Mouse (Mus musculus) lung, postnatal 0 days (tissue): ENCODE measurements at regions not wholly inside any gene's neighbourhood (a gene's known extent, or its start where the extent isn't known, plus 50 kb on each side); places are given as distances from the start of the nearest gene placed in this dataset.

ENCODE experiments used
- ATAC-seq: fragments of 200-750 bp; cut with Nextera tagmentation; 2 replicates; pipeline ENCODE4 v1.8.0; 2017; ENCODE audit warnings: moderate library complexity
- DNase-seq: peaks from one replicate; pipeline ENCODE4 v3.0.0-alpha.2; 2016; ENCODE audit warnings: low spot score
- H3K27ac ChIP-seq: fragments of 300-500 bp; sonication (generic); 2 replicates; pipeline ENCODE4 v1.5.1; 2014; ENCODE audit warnings: antibody characterized with exemption, mild to moderate bottlenecking, low read length, mixed read lengths
- H3K27me3 ChIP-seq: fragments of 300-500 bp; sonication (generic); replicated peaks from 2 replicates; pipeline ENCODE4 v1.6.1; 2014; ENCODE audit warnings: low read length, mixed read lengths; ENCODE audit not compliant: insufficient read depth
- H3K36me3 ChIP-seq: fragments of 300-500 bp; sonication (generic); 2 replicates; pipeline ENCODE4 v1.6.1; 2014; ENCODE audit warnings: low read length, mixed read lengths; ENCODE audit not compliant: insufficient read depth
- H3K4me1 ChIP-seq: fragments of 300-500 bp; sonication (generic); 2 replicates; pipeline ENCODE4 v1.6.1; 2014; ENCODE audit warnings: antibody characterized with exemption, low read depth, low read length, mixed read lengths; ENCODE audit not compliant: insufficient read depth
- H3K4me2 ChIP-seq: fragments of 300-500 bp; sonication (generic); replicated peaks from 2 replicates; pipeline ENCODE4 v1.6.1; 2014; ENCODE audit warnings: low read depth, mild to moderate bottlenecking, low read length, moderate library complexity, mixed read lengths
- H3K4me3 ChIP-seq: fragments of 300-500 bp; sonication (generic); 2 replicates; pipeline ENCODE4 v1.5.1; 2014; ENCODE audit warnings: low read depth, low read length
- H3K9ac ChIP-seq: fragments of 300-500 bp; sonication (generic); replicated peaks from 2 replicates; pipeline ENCODE4 v1.6.1; 2014; ENCODE audit warnings: low read depth, mild to moderate bottlenecking
- H3K9me3 ChIP-seq: fragments of 300-500 bp; sonication (generic); 2 replicates; pipeline ENCODE4 v1.6.1; 2016; ENCODE audit warnings: low read length, mixed read lengths
- CTCF ChIP-seq: IDR thresholded peaks from 2 replicates; pipeline ENCODE4 v1.5.1; 2016; ENCODE audit warnings: antibody characterized with exemption, mild to moderate bottlenecking
- EP300 ChIP-seq: IDR thresholded peaks from 2 replicates; pipeline ENCODE4 v1.6.1; 2016; ENCODE audit warnings: antibody characterized with exemption, mild to moderate bottlenecking, control low read depth
- WGBS: fragments of 180-500 bp; shearing (Covaris S2); extraction: QIAGEN DNeasy Blood & Tissue Kit; methylation state at CpG from one replicate; pipeline ENCODE4 v1.1.7; 2014; 5-methylcytosine and 5-hydroxymethylcytosine counted together

DNA sequence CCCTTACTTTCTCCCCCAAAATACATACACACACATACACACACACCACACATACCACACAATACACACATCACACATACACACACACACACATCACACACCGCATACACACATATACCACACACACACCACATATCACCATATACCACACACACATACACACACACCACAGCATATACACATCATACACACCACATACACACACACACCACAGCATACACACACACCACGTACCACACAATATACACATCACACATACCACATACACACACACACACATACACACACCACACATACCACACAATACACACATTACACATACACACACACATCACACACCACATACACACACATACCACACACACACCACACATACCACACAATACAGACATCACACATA, 362.5 kb upstream of the Ubash3b start:
- Histone ChIP-seq H3K4me3 (no peak overlapping the region), H3K9ac (no peak overlapping the region), H3K9me3 (no peaks in the 10 kb centered on the region), H3K27me3 (no peaks in the 10 kb centered on the region), H3K27ac (no peak overlapping the region), H3K4me1 (no peaks in the 10 kb centered on the region), H3K36me3 (no peaks in the 10 kb centered on the region), H3K4me2 (no peak overlapping the region)
- TF ChIP-seq CTCF (no peak), EP300 (no peak)
- DNase-seq = no peak
- WGBS = 94% methylated on average over 2 of the region's 2 CpGs
- ATAC-seq = no peak

DNA sequence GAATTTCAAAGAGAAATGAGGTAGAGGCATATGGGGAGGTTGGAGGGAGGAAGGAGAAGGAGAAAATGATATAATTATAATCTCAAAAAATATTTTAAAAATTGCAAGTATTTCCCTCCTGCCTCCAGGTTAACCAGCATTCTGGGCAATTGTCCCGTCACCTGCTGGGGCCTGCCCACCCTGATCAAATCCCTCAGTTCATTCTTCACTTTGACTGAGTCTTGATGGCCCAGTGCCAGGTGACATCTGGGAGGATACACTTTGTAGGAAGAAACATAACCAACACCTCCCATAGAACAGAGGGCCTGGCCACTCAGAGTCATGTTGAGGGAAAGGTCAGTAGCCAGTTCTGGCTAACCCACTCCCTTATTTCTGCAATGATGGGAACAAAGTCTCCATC, 360.8 kb upstream of the Ubash3b start:
- no peaks in the 10 kb centered on the region for H3K4me1 ChIP-seq
- TF ChIP-seq EP300 (no peak), CTCF (no peak)
- WGBS = 84% methylated on average over 1 of the region's 1 CpGs
- no peak overlapping the region for H3K4me3 ChIP-seq
- H3K9ac ChIP-seq = no peak overlapping the region
- H3K27me3 ChIP-seq = no peaks in the 10 kb centered on the region
- H3K27ac ChIP-seq = no peak overlapping the region
- ATAC-seq (no peak), DNase-seq (no peak)
- no peak overlapping the region for H3K4me2 ChIP-seq
- no peaks in the 10 kb centered on the region for H3K36me3 ChIP-seq
- no peaks in the 10 kb centered on the region for H3K9me3 ChIP-seq

DNA sequence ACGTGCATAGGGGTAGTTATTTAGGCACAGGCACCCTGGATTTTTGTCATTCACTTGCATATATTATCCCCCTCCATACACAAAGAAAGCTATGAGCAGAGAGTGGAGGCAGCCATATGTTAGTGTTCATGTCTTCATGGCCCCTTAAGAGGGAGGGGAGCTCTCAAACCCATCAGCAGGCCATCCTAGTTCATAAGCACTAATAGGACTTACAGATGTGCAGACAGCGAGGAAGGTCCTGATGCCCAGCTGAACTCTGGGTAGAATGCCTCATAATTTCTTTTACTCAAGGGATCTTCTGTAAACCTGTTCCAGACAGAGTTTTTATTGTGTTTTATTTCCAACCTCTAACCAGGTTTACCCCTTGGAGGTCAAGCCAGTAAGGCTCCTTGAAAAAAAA, 356.3 kb upstream of the Ubash3b start:
- H3K4me3 ChIP-seq = no peak overlapping the region
- H3K27me3 ChIP-seq = no peaks in the 10 kb centered on the region
- no peak overlapping the region for H3K4me2 ChIP-seq
- 83% methylated on average over 2 of the region's 2 CpGs for WGBS
- no peak for TF ChIP-seq CTCF
- no peak for TF ChIP-seq EP300
- H3K27ac ChIP-seq = no peak overlapping the region
- ATAC-seq (no peak), DNase-seq (no peak)
- H3K36me3 ChIP-seq = no peaks in the 10 kb centered on the region
- H3K9me3 ChIP-seq = no peaks in the 10 kb centered on the region
- H3K4me1 ChIP-seq = no peaks in the 10 kb centered on the region
- no peak overlapping the region for H3K9ac ChIP-seq

DNA sequence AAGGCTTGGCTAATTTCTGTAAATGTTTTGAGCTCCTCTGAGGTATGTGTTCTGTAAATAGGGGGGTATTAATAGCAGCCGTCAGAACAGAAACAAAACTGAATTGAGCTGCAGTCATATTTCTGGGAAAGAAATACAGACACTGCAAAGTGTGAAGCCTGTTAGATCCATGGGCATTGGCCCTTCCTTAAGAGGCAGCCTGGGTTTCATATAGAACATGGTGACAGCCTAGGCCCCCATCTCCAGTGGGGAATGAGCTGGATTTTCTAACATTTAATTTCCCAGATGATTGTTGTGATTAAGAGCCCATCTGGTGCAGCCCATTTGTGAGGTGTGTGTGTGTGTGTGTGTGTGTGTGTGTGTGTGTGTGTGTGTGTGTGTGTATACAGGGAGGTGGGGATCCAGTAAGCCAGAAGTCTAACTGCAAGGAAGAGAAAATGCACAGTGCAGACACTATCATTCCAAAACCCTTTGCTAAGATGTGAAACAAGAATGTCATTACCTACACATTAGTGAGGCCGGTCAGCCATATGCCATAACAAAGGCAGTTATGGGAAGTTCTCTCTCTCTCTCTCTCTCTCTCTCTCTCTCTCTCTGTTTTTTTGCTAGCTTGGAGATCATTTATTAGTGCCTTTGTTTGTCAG, 355.7 kb upstream of the Ubash3b start:
- Histone ChIP-seq H3K4me2 (no peak overlapping the region), H3K27me3 (no peaks in the 10 kb centered on the region), H3K4me1 (no peaks in the 10 kb centered on the region), H3K9me3 (no peaks in the 10 kb centered on the region), H3K9ac (no peak overlapping the region), H3K27ac (no peak overlapping the region), H3K36me3 (no peaks in the 10 kb centered on the region), H3K4me3 (no peak overlapping the region)
- TF ChIP-seq EP300 (no peak), CTCF (no peak)
- DNase-seq (peak; percentile 8), ATAC-seq (no peak)
- 61% methylated on average over 2 of the region's 2 CpGs for WGBS

DNA sequence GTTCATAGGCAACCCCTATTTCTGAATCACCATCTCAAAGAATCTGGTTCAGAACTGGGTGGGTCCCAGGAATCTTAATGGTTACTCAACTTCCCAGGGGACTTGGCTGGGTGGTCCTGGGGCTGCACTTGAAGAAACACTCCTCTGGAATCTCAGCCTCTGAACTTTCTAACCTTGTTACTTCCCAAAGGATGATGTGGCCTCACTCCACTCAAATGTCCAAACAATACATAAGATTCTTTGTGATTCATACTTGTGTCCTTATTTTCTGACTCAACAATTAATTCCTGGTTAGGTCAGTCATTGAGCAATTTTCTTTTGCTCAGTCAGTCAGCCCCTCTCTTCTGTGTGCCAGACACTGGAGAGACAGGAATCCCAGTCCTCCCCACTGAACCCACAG, 353.7 kb upstream of the Ubash3b start:
- no peaks in the 10 kb centered on the region for H3K4me1 ChIP-seq
- no peaks in the 10 kb centered on the region for H3K9me3 ChIP-seq
- TF ChIP-seq EP300 (no peak), CTCF (no peak)
- peak; percentile 28 for ATAC-seq
- no peak overlapping the region for H3K4me3 ChIP-seq
- no peaks in the 10 kb centered on the region for H3K27me3 ChIP-seq
- H3K9ac ChIP-seq = no peak overlapping the region
- H3K4me2 ChIP-seq = no peak overlapping the region
- H3K36me3 ChIP-seq = no peaks in the 10 kb centered on the region
- peak; percentile 50 for DNase-seq
- H3K27ac ChIP-seq = no peak overlapping the region

DNA sequence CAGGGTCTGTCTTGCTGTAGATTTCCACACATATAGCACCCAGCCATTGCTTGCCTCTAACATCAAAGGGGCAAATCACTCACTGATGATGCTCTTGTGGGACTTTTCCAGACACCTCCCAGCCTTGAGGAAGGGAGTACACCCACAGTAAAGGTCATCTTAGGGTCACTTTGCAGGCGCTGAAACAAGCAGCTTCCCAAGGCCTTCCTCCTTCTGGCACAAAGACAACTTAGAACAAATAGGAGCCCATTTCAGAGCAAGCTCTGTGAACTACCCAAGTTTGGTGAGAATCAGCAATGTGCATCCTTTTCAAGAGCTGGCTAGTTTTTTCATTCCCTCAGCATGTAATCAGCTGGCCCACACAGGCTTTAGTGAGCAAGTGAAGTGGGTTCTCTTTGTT, 352.2 kb upstream of the Ubash3b start:
- WGBS = 17% methylated on average over 1 of the region's 1 CpGs
- no peaks in the 10 kb centered on the region for H3K9me3 ChIP-seq

DNA sequence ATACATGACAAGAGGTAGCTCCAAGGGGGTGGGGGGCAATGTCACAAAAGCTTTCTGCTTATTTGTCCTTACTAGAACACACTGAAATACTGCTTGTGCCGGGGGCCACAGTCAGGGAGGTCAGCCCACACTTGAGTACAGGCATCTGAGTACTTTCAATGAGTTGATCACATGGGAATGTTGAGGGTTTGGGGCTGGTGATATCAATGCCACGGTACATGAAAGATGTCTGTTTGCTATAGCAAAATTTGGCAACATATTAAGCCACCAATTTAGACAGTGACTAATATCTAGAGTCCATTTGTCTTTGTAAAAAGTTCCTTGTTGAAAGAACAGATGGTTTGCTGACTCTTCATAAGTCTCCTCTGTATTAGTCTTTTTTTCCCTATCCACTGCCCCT, 348.1 kb upstream of the Ubash3b start:
- Histone ChIP-seq H3K27ac (no peak overlapping the region), H3K4me3 (no peak overlapping the region), H3K36me3 (no peaks in the 10 kb centered on the region), H3K4me2 (no peak overlapping the region), H3K9me3 (no peaks in the 10 kb centered on the region), H3K4me1 (no peaks in the 10 kb centered on the region), H3K27me3 (no peaks in the 10 kb centered on the region), H3K9ac (no peak overlapping the region)
- no peak for DNase-seq
- no peak for TF ChIP-seq EP300
- TF ChIP-seq CTCF = no peak
- ATAC-seq = no peak
- WGBS = 50% methylated on average over 2 of the region's 2 CpGs

More for the DNA sequence above, 352.2 kb upstream of the Ubash3b start:
- ATAC-seq (no peak), DNase-seq (no peak)
- TF ChIP-seq CTCF (no peak), EP300 (no peak)
- H3K27ac ChIP-seq = no peak overlapping the region
- no peak overlapping the region for H3K9ac ChIP-seq
- no peak overlapping the region for H3K4me3 ChIP-seq
- H3K4me1 ChIP-seq = no peaks in the 10 kb centered on the region
- no peaks in the 10 kb centered on the region for H3K27me3 ChIP-seq
- H3K36me3 ChIP-seq = no peaks in the 10 kb centered on the region
- H3K4me2 ChIP-seq = no peak overlapping the region
